14 mouse cellular contexts compared by ENCODE assay signal in the genomic region with DNA sequence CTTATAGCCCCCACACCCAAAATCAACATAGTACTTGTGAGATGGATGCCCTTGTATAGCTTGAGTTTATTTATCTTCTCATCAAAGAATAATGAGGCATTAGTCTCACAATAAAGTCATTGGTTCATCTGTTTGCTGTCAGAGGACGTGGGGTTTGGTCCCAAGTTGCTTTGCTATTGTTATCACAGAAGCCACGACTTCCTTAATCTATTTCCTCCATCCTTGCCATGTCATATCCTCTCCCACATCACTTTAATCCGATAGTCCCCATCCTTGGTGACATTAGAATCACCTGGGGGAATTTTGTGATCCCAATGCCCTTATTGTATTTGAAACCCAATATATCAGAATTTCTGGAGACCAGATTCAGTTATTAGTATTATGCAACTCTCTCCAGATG.
"Had no signal": no experiment of that assay in that cellular context is flagged by ENCODE, and none has a peak within 500 bp of the region (broad histone marks: within the 10 kb centered on the region; RNA-seq: fewer than 3 reads in every experiment).

No protein-coding gene starts in this region.

- ATAC-seq: intestine, embryonic 15.5 days; liver, embryonic 12.5 days had no signal

- H3K36me3 ChIP-seq: intestine, embryonic 15.5 days; kidney, embryonic 15.5 days; limb, embryonic 10.5 days; limb, embryonic 13.5 days; liver, embryonic 12.5 days; liver, embryonic 15.5 days had no signal

- H3K9ac ChIP-seq: intestine, embryonic 15.5 days; kidney, embryonic 15.5 days; limb, embryonic 13.5 days; liver, embryonic 12.5 days; liver, embryonic 15.5 days had no signal

- H3K9me3 ChIP-seq: intestine, embryonic 15.5 days; kidney, embryonic 15.5 days; limb, embryonic 10.5 days; limb, embryonic 13.5 days; liver, embryonic 12.5 days; liver, embryonic 15.5 days had no signal

- H3K4me2 ChIP-seq: intestine, embryonic 15.5 days; kidney, embryonic 15.5 days; limb, embryonic 13.5 days; liver, embryonic 12.5 days; liver, embryonic 15.5 days; midbrain, embryonic 11.5 days had no signal

- DNase-seq: kidney, adult 11 months; liver; midbrain, embryonic 14.5 days; thymus, adult 2 months; thymus, postnatal 25 days had no signal

- H3K4me3 ChIP-seq: intestine, embryonic 15.5 days; kidney, embryonic 15.5 days; limb, embryonic 10.5 days; limb, embryonic 13.5 days; liver, embryonic 12.5 days; liver, embryonic 15.5 days had no signal

- H3K27me3 ChIP-seq: intestine, embryonic 15.5 days; kidney, embryonic 15.5 days; limb, embryonic 13.5 days; liver, embryonic 12.5 days; liver, embryonic 15.5 days had no signal

- H3K27ac ChIP-seq: intestine, embryonic 15.5 days; kidney, embryonic 15.5 days; limb, embryonic 13.5 days; liver, embryonic 12.5 days; liver, embryonic 15.5 days; macrophage; stomach, postnatal 0 days had no signal

- H3K4me1 ChIP-seq: intestine, embryonic 15.5 days; kidney, embryonic 15.5 days; liver, embryonic 12.5 days; liver, embryonic 15.5 days had no signal
